Mouse (Mus musculus) heart, postnatal 0 days (tissue): ENCODE results near the gene Nup35. TPM values are rescaled to one million over a fixed set of nuclear protein-coding genes. Genes with fewer than 3 reads are reported as not detected.

ENCODE experiments used
- ATAC-seq: fragments of 200-750 bp; cut with Nextera tagmentation; 2 replicates; pipeline ENCODE4 v1.8.0; 2017; ENCODE audit warnings: low read depth, moderate number of reproducible peaks, moderate library complexity; ENCODE audit not compliant: insufficient read depth
- DNase-seq: peaks from one replicate; pipeline ENCODE4 v3.0.0-alpha.2; 2016; ENCODE audit warnings: low spot score
- H3K27ac ChIP-seq: fragments of 300-500 bp; sonication (generic); 2 replicates; pipeline ENCODE4 v1.5.1; 2014; ENCODE audit warnings: low read depth, mild to moderate bottlenecking
- H3K27me3 ChIP-seq: fragments of 300-500 bp; sonication (generic); 2 replicates; pipeline ENCODE4 v1.6.1; 2014; ENCODE audit warnings: low read length, mixed read lengths; ENCODE audit not compliant: control insufficient read depth, insufficient read depth
- H3K36me3 ChIP-seq: fragments of 300-500 bp; sonication (generic); replicated peaks from 2 replicates; pipeline ENCODE4 v1.6.1; 2014; ENCODE audit warnings: low read length, mixed read lengths; ENCODE audit not compliant: control insufficient read depth, insufficient read depth
- H3K4me1 ChIP-seq: fragments of 300-500 bp; sonication (generic); 2 replicates; pipeline ENCODE4 v1.6.1; 2014; ENCODE audit warnings: antibody characterized with exemption; ENCODE audit not compliant: control insufficient read depth, insufficient read depth
- H3K4me2 ChIP-seq: fragments of 300-500 bp; sonication (generic); 2 replicates; pipeline ENCODE4 v1.6.1; 2014; ENCODE audit warnings: low read depth, mild to moderate bottlenecking, low read length, moderate library complexity
- H3K4me3 ChIP-seq: fragments of 300-500 bp; sonication (generic); 2 replicates; pipeline ENCODE4 v1.5.1; 2014; ENCODE audit warnings: low read depth, low read length
- H3K9ac ChIP-seq: fragments of 300-500 bp; sonication (generic); replicated peaks from 2 replicates; pipeline ENCODE4 v1.6.1; 2014; ENCODE audit warnings: low read depth, low read length, mixed read lengths
- H3K9me3 ChIP-seq: fragments of 300-500 bp; sonication (generic); replicated peaks from 2 replicates; pipeline ENCODE4 v1.6.1; 2016; ENCODE audit warnings: low read length; ENCODE audit not compliant: control insufficient read depth
- CTCF ChIP-seq: IDR thresholded peaks from 2 replicates; pipeline ENCODE4 v1.5.1; 2016; ENCODE audit warnings: antibody characterized with exemption, control low read depth, low read depth
- EP300 ChIP-seq: IDR thresholded peaks from 2 replicates; pipeline ENCODE4 v1.6.1; 2016; ENCODE audit warnings: antibody characterized with exemption, low read depth
- WGBS: fragments of 180-500 bp; shearing (Covaris S2); extraction: QIAGEN DNeasy Blood & Tissue Kit; methylation state at CpG from one replicate; pipeline ENCODE4 v1.1.7; 2014; 5-methylcytosine and 5-hydroxymethylcytosine counted together
- polyA plus RNA-seq: library from polyadenylated mRNA; unstranded; fragments of >200 nt; fragmentation: Nextera tagmentation; extraction: Ambion mirVana; gene quantifications from 2 replicates; pipeline ENCODE4 v1.2.1, GENCODE M21; 2015
- total RNA-seq: library from RNA; depleted of rRNA; stranded (reverse); fragments of >200 nt; gene quantifications from 2 replicates; pipeline ENCODE4 v1.2.3, GENCODE M21; 2014; ENCODE audit warnings: low replicate concordance

Gene Nup35
- total and polyA plus RNA-seq, 2 experiments from 2014 or later: 9.1 to 15.0 TPM

DNA sequence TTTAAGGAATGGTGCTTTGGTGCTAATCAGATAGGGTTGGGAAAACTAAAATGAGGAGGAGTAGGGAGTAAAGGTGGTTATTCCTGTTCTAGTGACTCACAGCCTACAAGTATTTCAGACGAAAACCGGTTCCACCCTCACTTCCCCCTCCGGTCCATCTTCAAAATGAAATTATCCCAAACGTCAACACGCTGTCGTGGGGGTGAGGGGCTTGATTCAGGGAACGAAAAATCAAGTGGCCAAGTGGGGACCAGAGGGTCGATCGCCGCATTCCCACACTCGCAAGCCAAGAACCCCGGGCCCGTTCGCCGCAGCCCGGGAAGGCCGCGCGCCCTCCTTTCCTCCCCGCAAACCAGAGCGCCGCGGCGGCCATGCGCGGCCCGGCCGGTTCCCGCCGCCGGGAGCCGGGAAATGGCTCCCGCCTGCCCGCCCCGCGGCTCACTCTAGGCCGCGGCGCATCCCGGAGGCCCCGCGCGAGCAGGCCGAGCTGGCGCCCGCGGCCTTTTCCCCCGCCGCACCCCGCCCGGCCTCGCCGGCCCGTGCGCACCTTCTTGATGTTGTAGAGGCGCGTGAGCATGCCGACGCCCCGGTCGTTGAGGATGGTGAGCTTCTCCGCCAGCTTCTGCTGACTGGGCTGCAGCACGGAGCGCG lies 36.6 kb upstream of the Nup35 start:
- WGBS: under 1% methylated on average over 49 of the region's 65 CpGs
- no peaks in the 10 kb centered on the region for H3K9me3 ChIP-seq
- peak overlapping the region; percentile 88 for H3K4me3 ChIP-seq
- H3K27ac ChIP-seq: peak overlapping the region; percentile 100
- H3K27me3 ChIP-seq: no peaks in the 10 kb centered on the region
- DNase-seq (peak; percentile 48), ATAC-seq (peak; percentile 75)
- H3K4me2 ChIP-seq: peak overlapping the region; percentile 71
- H3K4me1 ChIP-seq: peaks cover 14% of the 10 kb centered on the region; the same call in 1 of the 2 replicates
- no peaks in the 10 kb centered on the region for H3K36me3 ChIP-seq
- TF ChIP-seq EP300 (no peak), CTCF (no peak)
- H3K9ac ChIP-seq: peak overlapping the region; percentile 98

DNA sequence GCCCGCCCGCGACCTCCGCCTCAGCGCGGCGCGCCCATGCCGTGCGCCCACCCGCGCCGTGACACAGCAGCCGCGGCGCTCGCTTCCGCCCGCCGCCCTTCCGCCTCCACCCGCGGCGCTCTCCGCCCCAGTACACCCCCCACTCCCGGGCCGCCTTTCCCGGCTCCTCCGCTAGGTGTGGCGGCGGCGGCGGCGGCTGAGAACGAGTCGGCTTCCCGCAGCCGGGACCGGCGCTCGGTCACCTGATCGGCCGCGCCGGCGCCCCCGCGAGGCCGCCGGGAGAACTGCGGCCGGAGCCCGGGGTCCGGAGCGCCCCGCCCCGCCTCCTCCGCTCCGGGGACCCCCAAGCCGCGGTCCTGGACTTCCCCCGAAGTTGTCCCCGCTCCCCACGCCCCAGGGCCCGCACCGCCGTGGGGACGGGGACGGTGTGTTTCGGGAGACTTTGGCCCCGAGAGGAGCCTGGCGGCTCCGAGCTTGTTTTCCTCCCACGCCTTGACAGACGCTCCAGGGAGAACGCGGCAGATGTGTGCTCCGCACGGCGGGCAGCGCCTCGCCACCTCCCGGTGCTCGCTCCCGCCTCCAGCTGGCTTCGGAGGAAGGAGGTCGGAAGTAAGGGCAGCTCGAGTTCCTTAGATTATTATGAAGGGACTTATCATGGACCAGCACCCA lies 35.9 kb upstream of the Nup35 start, which contains the start of gene Nckap1:
Gene Nckap1 (minus strand): TSS at position 338 of the 669 bp plus-strand sequence.
- Histone ChIP-seq H3K9ac (peak within 1 kb of the TSS; percentile 98), H3K4me3 (peak within 1 kb of the TSS; percentile 88), H3K27ac (peak within 1 kb of the TSS; percentile 100), H3K4me2 (peak within 1 kb of the TSS; percentile 71), H3K4me1 (peaks cover 14% of the 10 kb centered on the region; the same call in 1 of the 2 replicates), H3K36me3 (no peaks in the 10 kb centered on the region), H3K27me3 (no peaks in the 10 kb centered on the region), H3K9me3 (no peaks in the 10 kb centered on the region)
- ATAC-seq (peak; percentile 96), DNase-seq (peak; percentile 81)
- TF ChIP-seq CTCF (peak; percentile 51), EP300 (no peak)
- under 1% methylated on average over 75 of the region's 88 CpGs for WGBS

DNA sequence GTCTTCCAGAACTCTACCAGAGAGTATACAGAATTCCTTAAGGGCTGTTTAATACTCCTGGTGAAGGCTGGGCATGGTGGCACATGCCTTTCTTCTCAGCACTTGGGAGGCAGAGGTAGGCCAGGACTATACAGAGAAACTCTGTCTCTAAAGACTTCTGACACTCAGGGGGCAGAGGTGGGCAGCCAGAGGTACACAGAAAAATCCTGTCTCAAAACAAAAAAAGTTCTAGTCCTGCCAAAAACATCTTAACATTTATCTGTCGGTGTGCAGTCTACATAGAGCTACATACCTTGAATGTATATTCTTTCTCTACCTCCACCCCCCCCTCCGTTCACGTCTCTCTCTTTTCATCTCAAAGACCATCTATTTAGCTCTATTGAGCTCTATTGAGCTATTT lies 34.7 kb upstream of the Nup35 start:
- Histone ChIP-seq H3K4me2 (no peak overlapping the region), H3K4me1 (peaks cover 8% of the 10 kb centered on the region; the same call in 1 of the 2 replicates), H3K4me3 (no peak overlapping the region), H3K27me3 (no peaks in the 10 kb centered on the region), H3K36me3 (no peaks in the 10 kb centered on the region), H3K9me3 (no peaks in the 10 kb centered on the region), H3K27ac (no peak overlapping the region), H3K9ac (no peak overlapping the region)
- 88% methylated on average over 3 of the region's 3 CpGs for whole genome bisulfite sequencing
- ATAC-seq: no peak
- TF ChIP-seq CTCF (no peak), EP300 (no peak)
- no peak for DNase-seq

DNA sequence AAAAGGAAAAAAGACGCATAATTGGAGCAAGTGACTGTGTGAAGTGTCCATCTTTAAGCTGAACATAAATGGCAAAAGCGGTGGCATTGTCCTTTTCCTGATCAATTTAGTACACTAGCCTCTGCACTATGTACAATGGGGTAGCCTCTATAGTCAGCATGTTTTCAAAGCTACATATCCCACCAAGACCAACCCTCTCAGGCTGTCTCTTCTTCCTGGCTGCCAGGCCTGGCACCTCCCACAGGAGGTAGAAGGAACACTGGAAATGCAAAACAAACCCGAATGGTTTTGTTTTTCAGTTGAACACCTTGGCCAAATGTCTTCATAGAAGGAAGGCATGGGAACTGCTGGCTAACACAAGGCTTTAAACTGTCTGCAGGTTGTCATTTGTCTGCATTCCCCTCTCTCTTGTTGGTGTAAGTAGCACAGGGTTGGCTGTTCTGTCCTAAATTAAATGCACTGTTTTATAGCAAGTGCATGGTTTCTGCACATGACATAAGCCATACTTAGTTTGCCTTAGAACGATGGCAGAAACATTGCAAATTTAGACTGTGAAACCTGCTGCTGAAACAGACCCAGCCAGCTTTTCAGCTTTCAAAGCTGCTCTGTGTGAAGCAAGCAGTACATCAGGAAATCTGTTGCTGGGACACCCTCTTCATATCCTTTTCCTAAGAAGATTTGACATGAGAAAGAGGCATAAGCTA lies 22.7 kb upstream of the Nup35 start:
- H3K9me3 ChIP-seq: no peaks in the 10 kb centered on the region
- TF ChIP-seq EP300 (no peak), CTCF (no peak)
- H3K4me3 ChIP-seq: no peak overlapping the region
- no peak overlapping the region for H3K27ac ChIP-seq
- no peak overlapping the region for H3K9ac ChIP-seq
- no peak overlapping the region for H3K4me2 ChIP-seq
- DNase-seq: no peak
- no peak for ATAC-seq
- 68% methylated on average over 4 of the region's 4 CpGs for WGBS
- no peaks in the 10 kb centered on the region for H3K27me3 ChIP-seq
- H3K36me3 ChIP-seq: no peaks in the 10 kb centered on the region
- no peaks in the 10 kb centered on the region for H3K4me1 ChIP-seq

DNA sequence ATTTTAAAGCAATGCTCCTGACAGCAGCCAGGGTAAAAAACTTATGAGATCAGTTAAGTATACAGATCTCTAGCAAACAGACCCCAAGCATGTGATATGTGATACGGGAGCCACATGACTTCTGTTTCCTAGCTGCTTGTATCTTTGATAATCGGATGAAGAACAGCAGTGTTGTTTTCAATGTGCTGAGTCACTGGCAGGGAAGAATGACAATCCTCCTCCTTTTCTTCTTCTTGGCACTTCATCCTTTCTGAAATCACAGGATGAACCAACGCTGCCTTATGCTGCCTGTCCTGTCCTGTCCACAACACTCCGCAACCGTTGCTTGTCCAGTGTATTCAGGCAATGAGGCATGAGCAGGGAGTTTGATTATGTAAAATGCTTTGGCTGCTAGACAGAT lies 20.1 kb upstream of the Nup35 start:
- Histone ChIP-seq H3K27me3 (no peaks in the 10 kb centered on the region), H3K27ac (no peak overlapping the region)

More for the DNA sequence above, 20.1 kb upstream of the Nup35 start:
- 64% methylated on average over 5 of the region's 5 CpGs for WGBS
- Histone ChIP-seq H3K9me3 (no peaks in the 10 kb centered on the region), H3K4me3 (no peak overlapping the region), H3K9ac (no peak overlapping the region), H3K4me2 (no peak overlapping the region), H3K4me1 (no peaks in the 10 kb centered on the region), H3K36me3 (no peaks in the 10 kb centered on the region)
- no peak for DNase-seq
- TF ChIP-seq EP300: no peak
- TF ChIP-seq CTCF: no peak
- no peak for ATAC-seq
